Mouse (Mus musculus) limb, embryonic 15.5 days (tissue): ENCODE data around the gene Chat. TPM values are rescaled to one million over a fixed set of nuclear protein-coding genes. Genes with fewer than 3 reads are reported as not detected.

Source experiments
- ATAC-seq: fragments of 200-750 bp; cut with Nextera tagmentation; 2 replicates; pipeline ENCODE4 v1.8.0; 2017; ENCODE audit warnings: low read depth, moderate TSS enrichment; ENCODE audit not compliant: insufficient number of reproducible peaks, low FRiP score, low TSS enrichment
- H3K27ac ChIP-seq: fragments of 300-500 bp; sonication (generic); 2 replicates; pipeline ENCODE4 v1.5.1; 2015; ENCODE audit warnings: moderate library complexity, mild to moderate bottlenecking, inconsistent platforms
- H3K27me3 ChIP-seq: fragments of 300-500 bp; sonication (generic); 2 replicates; pipeline ENCODE4 v1.6.1; 2015; ENCODE audit warnings: inconsistent platforms
- H3K36me3 ChIP-seq: fragments of 300-500 bp; sonication (generic); 2 replicates; pipeline ENCODE4 v1.6.1; 2015; ENCODE audit warnings: inconsistent platforms
- H3K4me1 ChIP-seq: fragments of 300-500 bp; sonication (generic); 2 replicates; pipeline ENCODE4 v1.6.1; 2015; ENCODE audit warnings: inconsistent platforms
- H3K4me2 ChIP-seq: fragments of 300-500 bp; sonication (generic); 2 replicates; pipeline ENCODE4 v1.6.1; 2015; ENCODE audit warnings: mild to moderate bottlenecking, inconsistent platforms
- H3K4me3 ChIP-seq: fragments of 300-500 bp; sonication (generic); 2 replicates; pipeline ENCODE4 v1.5.1; 2015; ENCODE audit warnings: mild to moderate bottlenecking, inconsistent platforms
- H3K9ac ChIP-seq: fragments of 300-500 bp; sonication (generic); 2 replicates; pipeline ENCODE4 v1.6.1; 2015; ENCODE audit warnings: inconsistent platforms
- H3K9me3 ChIP-seq: fragments of 300-500 bp; sonication (generic); 2 replicates; pipeline ENCODE4 v1.6.1; 2016; ENCODE audit warnings: inconsistent platforms
- WGBS: fragments of 180-500 bp; shearing (Covaris S2); methylation state at CpG from one replicate; pipeline ENCODE4 v1.1.7; 2015; 5-methylcytosine and 5-hydroxymethylcytosine counted together
- polyA plus RNA-seq: library from polyadenylated mRNA; unstranded; fragments of >200 nt; fragmentation: Nextera tagmentation; extraction: Ambion mirVana; gene quantifications from 2 replicates; pipeline ENCODE4 v1.2.1, GENCODE M21; 2015

Gene Chat
- polyA plus RNA-seq, result not detected in 2 replicates

- Histone ChIP-seq H3K4me3 (peak within 1 kb of the TSS; percentile 36), H3K27ac (no peak within 1 kb of the TSS), H3K9me3 (no peaks in the 10 kb centered on the region), H3K4me1 (peaks cover 33% of the 10 kb centered on the region), H3K27me3 (peaks cover 83% of the 10 kb centered on the region), H3K9ac (no peak within 1 kb of the TSS), H3K36me3 (no peaks in the 10 kb centered on the region), H3K4me2 (peak within 1 kb of the TSS; percentile 73)
- WGBS, result 15% methylated on average over 13 of the region's 13 CpGs
- ATAC-seq, result no peak
Measured at GRCm38 (mm10) chr14:32465889-32466288, at the start of gene Chat. Chat (minus strand) TSS chr14:32465989.

- under 1% methylated on average over 61 of the region's 62 CpGs for WGBS
Measured at GRCm38 (mm10) chr14:32513336-32514032, 47.7 kb upstream of the Chat start, which contains the start of gene Ercc6. Ercc6 (plus strand) TSS chr14:32513521.

GRCm38 (mm10) chr14:32512912-32513311 is 47.1 kb upstream of the Chat start:
- Histone ChIP-seq H3K4me3 (peak overlapping the region; percentile 67), H3K9ac (no peak overlapping the region)

More at GRCm38 (mm10) chr14:32513336-32514032, 47.7 kb upstream of the Chat start, which contains the start of gene Ercc6:
- peaks cover 17% of the 10 kb centered on the region for H3K36me3 ChIP-seq
- peak within 1 kb of the TSS; percentile 58 for H3K9ac ChIP-seq
- peak within 1 kb of the TSS; percentile 67 for H3K4me3 ChIP-seq
- no peaks in the 10 kb centered on the region for H3K27me3 ChIP-seq
- ATAC-seq, result peak; percentile 91
- no peaks in the 10 kb centered on the region for H3K9me3 ChIP-seq
- H3K27ac ChIP-seq, result peak within 1 kb of the TSS; percentile 79
- peaks cover 18% of the 10 kb centered on the region for H3K4me1 ChIP-seq
- peak within 1 kb of the TSS; percentile 80 for H3K4me2 ChIP-seq

GRCm38 (mm10) chr14:32509443-32509961 is 43.7 kb upstream of the Chat start:
- 82% methylated on average over 6 of the region's 6 CpGs for WGBS
- H3K4me1 ChIP-seq, result peaks cover 13% of the 10 kb centered on the region
- no peaks in the 10 kb centered on the region for H3K27me3 ChIP-seq
- no peak overlapping the region for H3K4me2 ChIP-seq
- no peaks in the 10 kb centered on the region for H3K36me3 ChIP-seq
- no peaks in the 10 kb centered on the region for H3K9me3 ChIP-seq
- H3K9ac ChIP-seq, result no peak overlapping the region
- no peak for ATAC-seq
- H3K4me3 ChIP-seq, result no peak overlapping the region
- no peak overlapping the region for H3K27ac ChIP-seq

More at GRCm38 (mm10) chr14:32512912-32513311, 47.1 kb upstream of the Chat start:
- H3K27ac ChIP-seq, result 0 out of 2 replicates have a peak overlapping the region, but pooled peaks have one; percentile 79
- no peaks in the 10 kb centered on the region for H3K9me3 ChIP-seq
- peaks cover 18% of the 10 kb centered on the region for H3K4me1 ChIP-seq
- H3K4me2 ChIP-seq, result peak overlapping the region; percentile 80
- no peak for ATAC-seq
- WGBS, result 37% methylated on average over 9 of the region's 9 CpGs
- no peaks in the 10 kb centered on the region for H3K27me3 ChIP-seq
- H3K36me3 ChIP-seq, result peaks cover 14% of the 10 kb centered on the region

- no peaks in the 10 kb centered on the region for H3K9me3 ChIP-seq
- H3K9ac ChIP-seq, result no peak overlapping the region
- ATAC-seq, result no peak
- peaks cover 5% of the 10 kb centered on the region for H3K4me1 ChIP-seq
- no peak overlapping the region for H3K4me2 ChIP-seq
- H3K27me3 ChIP-seq, result no peaks in the 10 kb centered on the region
- 60% methylated on average over 10 of the region's 10 CpGs for WGBS
- no peak overlapping the region for H3K4me3 ChIP-seq
- no peak overlapping the region for H3K27ac ChIP-seq
- no peaks in the 10 kb centered on the region for H3K36me3 ChIP-seq
Measured at GRCm38 (mm10) chr14:32508105-32508835, 42.5 kb upstream of the Chat start.

- Histone ChIP-seq H3K9me3 (no peaks in the 10 kb centered on the region), H3K27me3 (no peaks in the 10 kb centered on the region), H3K4me1 (no peaks in the 10 kb centered on the region), H3K4me3 (no peak overlapping the region), H3K4me2 (no peak overlapping the region), H3K9ac (no peak overlapping the region), H3K36me3 (no peaks in the 10 kb centered on the region), H3K27ac (no peak overlapping the region)
- no peak for ATAC-seq
- WGBS, result 78% methylated on average over 4 of the region's 4 CpGs
Measured at GRCm38 (mm10) chr14:32507216-32507615, 41.4 kb upstream of the Chat start.

- Histone ChIP-seq H3K36me3 (no peaks in the 10 kb centered on the region), H3K27ac (no peak overlapping the region), H3K4me2 (no peak overlapping the region), H3K4me1 (no peaks in the 10 kb centered on the region), H3K4me3 (no peak overlapping the region), H3K9me3 (no peaks in the 10 kb centered on the region), H3K27me3 (no peaks in the 10 kb centered on the region), H3K9ac (no peak overlapping the region)
- ATAC-seq, result no peak
- WGBS, result 76% methylated on average over 10 of the region's 10 CpGs
Measured at GRCm38 (mm10) chr14:32506329-32506728, 40.5 kb upstream of the Chat start.

GRCm38 (mm10) chr14:32503897-32504296 is 38.1 kb upstream of the Chat start:
- Histone ChIP-seq H3K27me3 (no peaks in the 10 kb centered on the region), H3K27ac (no peak overlapping the region), H3K9ac (no peak overlapping the region), H3K4me1 (no peaks in the 10 kb centered on the region), H3K4me2 (no peak overlapping the region), H3K9me3 (no peaks in the 10 kb centered on the region), H3K4me3 (no peak overlapping the region), H3K36me3 (no peaks in the 10 kb centered on the region)
- no peak for ATAC-seq
- WGBS, result 68% methylated on average over 1 of the region's 1 CpGs

GRCm38 (mm10) chr14:32502764-32503688 is 37.2 kb upstream of the Chat start:
- H3K27me3 ChIP-seq, result no peaks in the 10 kb centered on the region
- H3K36me3 ChIP-seq, result no peaks in the 10 kb centered on the region
- no peaks in the 10 kb centered on the region for H3K9me3 ChIP-seq
- H3K9ac ChIP-seq, result no peak overlapping the region
- WGBS, result 53% methylated on average over 9 of the region's 9 CpGs
- H3K27ac ChIP-seq, result no peak overlapping the region
- no peak overlapping the region for H3K4me2 ChIP-seq
- no peaks in the 10 kb centered on the region for H3K4me1 ChIP-seq
- no peak overlapping the region for H3K4me3 ChIP-seq
- no peak for ATAC-seq

- no peak for ATAC-seq
- no peak overlapping the region for H3K4me3 ChIP-seq
Measured at GRCm38 (mm10) chr14:32501303-32501702, 35.5 kb upstream of the Chat start.

GRCm38 (mm10) chr14:32496115-32496850 is 30.5 kb upstream of the Chat start:
- Histone ChIP-seq H3K27ac (no peak overlapping the region), H3K4me3 (no peak overlapping the region), H3K27me3 (peaks cover 19% of the 10 kb centered on the region), H3K4me2 (no peak overlapping the region), H3K4me1 (no peaks in the 10 kb centered on the region), H3K9me3 (no peaks in the 10 kb centered on the region), H3K36me3 (no peaks in the 10 kb centered on the region), H3K9ac (no peak overlapping the region)
- ATAC-seq, result no peak
- 50% methylated on average over 8 of the region's 8 CpGs for whole genome bisulfite sequencing

More at GRCm38 (mm10) chr14:32501303-32501702, 35.5 kb upstream of the Chat start:
- WGBS, result 58% methylated on average over 2 of the region's 2 CpGs
- no peaks in the 10 kb centered on the region for H3K36me3 ChIP-seq
- no peak overlapping the region for H3K27ac ChIP-seq
- no peaks in the 10 kb centered on the region for H3K4me1 ChIP-seq
- H3K9me3 ChIP-seq, result no peaks in the 10 kb centered on the region
- no peak overlapping the region for H3K9ac ChIP-seq
- H3K4me2 ChIP-seq, result no peak overlapping the region
- no peaks in the 10 kb centered on the region for H3K27me3 ChIP-seq
